Mouse (Mus musculus): ENCODE data around the gene Msi1. TPM values are rescaled to one million over a fixed set of nuclear protein-coding genes. Genes with fewer than 3 reads are reported as not detected.

The Msi1 gene
- polyA plus RNA-seq, 1 experiment, result 9.1 TPM

- H3K27ac ChIP-seq (ENCODE audit: insufficient read depth, low read length), result no peak overlapping the region
- no peak for TF ChIP-seq CTCF (IDR thresholded peaks at IDR 0.05; ENCODE audit: borderline replicate concordance, insufficient read depth, low read length)
- no peak for TF ChIP-seq POLR2A (IDR thresholded peaks at IDR 0.05; ENCODE audit: low read depth, low read length)
These were observed 25.1 kb upstream of the Msi1 start for GRCm38 (mm10) chr5:115404241-115404794.

GRCm38 (mm10) chr5:115405205-115405604 is 24.2 kb upstream of the Msi1 start:
- no peak overlapping the region for H3K27ac ChIP-seq (ENCODE audit: insufficient read depth, low read length)
- no peak overlapping the region for H3K4me3 ChIP-seq (ENCODE audit: insufficient read depth, low read length)
- TF ChIP-seq POLR2A (IDR thresholded peaks at IDR 0.05; ENCODE audit: low read depth, low read length) (no peak), CTCF (IDR thresholded peaks at IDR 0.05; ENCODE audit: borderline replicate concordance, insufficient read depth, low read length) (no peak)
- no peaks in the 10 kb centered on the region for H3K4me1 ChIP-seq (ENCODE audit: control insufficient read depth, insufficient read depth, low read length)

More at GRCm38 (mm10) chr5:115404241-115404794, 25.1 kb upstream of the Msi1 start:
- no peak overlapping the region for H3K4me3 ChIP-seq (ENCODE audit: insufficient read depth, low read length)
- H3K4me1 ChIP-seq (ENCODE audit: control insufficient read depth, insufficient read depth, low read length), result no peaks in the 10 kb centered on the region

- no peak for TF ChIP-seq POLR2A (IDR thresholded peaks at IDR 0.05; ENCODE audit: low read depth, low read length)
- TF ChIP-seq CTCF (IDR thresholded peaks at IDR 0.05; ENCODE audit: borderline replicate concordance, insufficient read depth, low read length), result no peak
- Histone ChIP-seq H3K4me3 (ENCODE audit: insufficient read depth, low read length) (no peak overlapping the region), H3K4me1 (ENCODE audit: control insufficient read depth, insufficient read depth, low read length) (no peaks in the 10 kb centered on the region), H3K27ac (ENCODE audit: insufficient read depth, low read length) (no peak overlapping the region)
These were observed 21.3 kb upstream of the Msi1 start for GRCm38 (mm10) chr5:115408110-115408509.

- no peak overlapping the region for H3K4me3 ChIP-seq (ENCODE audit: insufficient read depth, low read length)
- TF ChIP-seq CTCF (IDR thresholded peaks at IDR 0.05; ENCODE audit: borderline replicate concordance, insufficient read depth, low read length) (no peak), POLR2A (IDR thresholded peaks at IDR 0.05; ENCODE audit: low read depth, low read length) (no peak)
- H3K27ac ChIP-seq (ENCODE audit: insufficient read depth, low read length), result no peak overlapping the region
- H3K4me1 ChIP-seq (ENCODE audit: control insufficient read depth, insufficient read depth, low read length), result no peaks in the 10 kb centered on the region
These were observed 14.0 kb upstream of the Msi1 start for GRCm38 (mm10) chr5:115415111-115416085.

- TF ChIP-seq CTCF (IDR thresholded peaks at IDR 0.05; ENCODE audit: borderline replicate concordance, insufficient read depth, low read length) (no peak), POLR2A (IDR thresholded peaks at IDR 0.05; ENCODE audit: low read depth, low read length) (no peak)
- H3K4me1 ChIP-seq (ENCODE audit: control insufficient read depth, insufficient read depth, low read length), result no peaks in the 10 kb centered on the region
- no peak overlapping the region for H3K27ac ChIP-seq (ENCODE audit: insufficient read depth, low read length)
- H3K4me3 ChIP-seq (ENCODE audit: insufficient read depth, low read length), result peak overlapping the region; percentile 62
These were observed 504 bp upstream of the Msi1 start for GRCm38 (mm10) chr5:115428831-115429358.

GRCm38 (mm10) chr5:115430187-115430960 is 975 bp downstream of the Msi1 start:
- no peak overlapping the region for H3K27ac ChIP-seq (ENCODE audit: insufficient read depth, low read length)
- H3K4me3 ChIP-seq (ENCODE audit: insufficient read depth, low read length), result peak overlapping the region; percentile 26
- TF ChIP-seq POLR2A (IDR thresholded peaks at IDR 0.05; ENCODE audit: low read depth, low read length), result no peak
- TF ChIP-seq CTCF (IDR thresholded peaks at IDR 0.05; ENCODE audit: borderline replicate concordance, insufficient read depth, low read length), result no peak
- H3K4me1 ChIP-seq (ENCODE audit: control insufficient read depth, insufficient read depth, low read length), result no peaks in the 10 kb centered on the region

- Histone ChIP-seq H3K4me3 (ENCODE audit: insufficient read depth, low read length) (peak overlapping the region; percentile 26), H3K4me1 (ENCODE audit: control insufficient read depth, insufficient read depth, low read length) (peaks cover 4% of the 10 kb centered on the region; the same call in 1 of the 2 replicates), H3K27ac (ENCODE audit: insufficient read depth, low read length) (no peak overlapping the region)
- TF ChIP-seq POLR2A (IDR thresholded peaks at IDR 0.05; ENCODE audit: low read depth, low read length), result no peak
- TF ChIP-seq CTCF (IDR thresholded peaks at IDR 0.05; ENCODE audit: borderline replicate concordance, insufficient read depth, low read length), result peak; percentile 4; the same call in 1 of the 2 replicates
These were observed 1.9 kb downstream of the Msi1 start for GRCm38 (mm10) chr5:115431061-115431897.

GRCm38 (mm10) chr5:115431898-115432259 is 2.5 kb downstream of the Msi1 start:
- Histone ChIP-seq H3K4me3 (ENCODE audit: insufficient read depth, low read length) (no peak overlapping the region), H3K4me1 (ENCODE audit: control insufficient read depth, insufficient read depth, low read length) (peaks cover 4% of the 10 kb centered on the region; the same call in 1 of the 2 replicates), H3K27ac (ENCODE audit: insufficient read depth, low read length) (no peak overlapping the region)
- TF ChIP-seq POLR2A (IDR thresholded peaks at IDR 0.05; ENCODE audit: low read depth, low read length) (no peak), CTCF (IDR thresholded peaks at IDR 0.05; ENCODE audit: borderline replicate concordance, insufficient read depth, low read length) (no peak)

Measured in embryonic fibroblast, embryonic 13.5 days (primary cell).